Mouse (Mus musculus) myocyte (in vitro differentiated cells): ENCODE results near the gene Lypd6b. TPM values are rescaled to one million over a fixed set of nuclear protein-coding genes. Genes with fewer than 3 reads are reported as not detected.

Source experiments
- H3K27me3 ChIP-seq: one replicate; pipeline ENCODE4 v1.6.1; 2011; ENCODE audit not compliant: control insufficient read depth, insufficient read depth, insufficient read length
- H3K36me3 ChIP-seq: one replicate; pipeline ENCODE4 v1.6.1; 2011; ENCODE audit not compliant: control insufficient read depth, insufficient read depth
- H3K4me2 ChIP-seq: one replicate; pipeline ENCODE4 v1.6.1; 2011; ENCODE audit warnings: low read depth, control low read depth
- H3K4me3 ChIP-seq: one replicate; pipeline ENCODE4 v1.5.1; 2011; ENCODE audit warnings: mild to moderate bottlenecking, control low read depth, moderate library complexity
- H3K79me2 ChIP-seq: one replicate; pipeline ENCODE4 v1.6.1; 2011; ENCODE audit not compliant: control insufficient read depth, insufficient read depth
- H3ac ChIP-seq: one replicate; pipeline ENCODE4 v1.6.1; 2011; ENCODE audit not compliant: control insufficient read depth, insufficient read length
- CEBPB ChIP-seq: IDR thresholded peaks from 2 replicates; pipeline ENCODE4 v1.6.1; 2011; ENCODE audit warnings: mild to moderate bottlenecking, moderate library complexity; ENCODE audit not compliant: poor library complexity, insufficient read depth, severe bottlenecking
- E2F4 ChIP-seq: IDR thresholded peaks from one replicate; pipeline ENCODE4 v1.6.1; 2011; ENCODE audit warnings: mild to moderate bottlenecking, control low read depth, moderate library complexity; ENCODE audit not compliant: insufficient read depth
- MAX ChIP-seq: IDR thresholded peaks from one replicate; pipeline ENCODE4 v1.6.1; 2011; ENCODE audit warnings: low read depth, mild to moderate bottlenecking, control low read depth
- MYOD1 ChIP-seq, 3 experiments: IDR thresholded peaks; one replicate each; pipeline ENCODE4 v1.6.1; 2011; ENCODE audit warnings: control low read depth in 2 of 3, low read depth in 2 of 3, mild to moderate bottlenecking in 2 of 3, moderate library complexity in 1 of 3; ENCODE audit not compliant: insufficient read length in 2 of 3, control insufficient read depth in 1 of 3
- MYOG ChIP-seq, 3 experiments: IDR thresholded peaks; one replicate each; pipeline ENCODE4 v1.6.1; 2011; ENCODE audit warnings: control low read depth in 2 of 3, low read depth in 2 of 3, mild to moderate bottlenecking in 2 of 3; ENCODE audit not compliant: insufficient read length in 2 of 3, control insufficient read depth in 1 of 3, insufficient read depth in 1 of 3
- POLR2A ChIP-seq: IDR thresholded peaks from one replicate; pipeline ENCODE4 v1.6.1; 2011; ENCODE audit warnings: low read depth, mild to moderate bottlenecking, control low read depth, moderate library complexity; ENCODE audit not compliant: insufficient read length
- POLR2AphosphoS2 ChIP-seq: IDR thresholded peaks from one replicate; pipeline ENCODE4 v1.6.1; 2011; ENCODE audit warnings: low read depth, control low read depth; ENCODE audit not compliant: insufficient read length
- REST ChIP-seq: IDR thresholded peaks from one replicate; pipeline ENCODE4 v1.6.1; 2011; ENCODE audit warnings: mild to moderate bottlenecking, control low read depth, moderate library complexity; ENCODE audit not compliant: insufficient read depth, insufficient read length
- SRF ChIP-seq: IDR thresholded peaks from one replicate; pipeline ENCODE4 v1.6.1; 2011; ENCODE audit warnings: low read depth; ENCODE audit not compliant: control insufficient read depth, insufficient read length
- TCF12 ChIP-seq: IDR thresholded peaks from one replicate; pipeline ENCODE4 v1.6.1; 2011; ENCODE audit warnings: mild to moderate bottlenecking, control low read depth; ENCODE audit not compliant: poor library complexity, insufficient read depth, severe bottlenecking
- TCF3 ChIP-seq: IDR thresholded peaks from one replicate; pipeline ENCODE4 v1.6.1; 2011; ENCODE audit warnings: low read depth, control low read depth; ENCODE audit not compliant: insufficient read length
- USF1 ChIP-seq: IDR thresholded peaks from one replicate; pipeline ENCODE4 v1.6.1; 2011; ENCODE audit warnings: low read depth, mild to moderate bottlenecking, control low read depth, moderate library complexity
- polyA plus RNA-seq: library from polyadenylated mRNA; unstranded; fragments of >200 nt; fragmentation: generic; extraction: Trizol; gene quantifications from one replicate; pipeline ENCODE4 v1.2.1, GENCODE M21; 2012; ENCODE audit warnings: missing spikeins

The Lypd6b gene
- polyA plus RNA-seq, 1 experiment = 0.35 TPM

GRCm38 (mm10) chr2:49822312-49822711, 34.8 kb downstream of the Lypd6b start:
- TF ChIP-seq USF1 = no peak
- no peak for TF ChIP-seq POLR2AphosphoS2
- no peak for TF ChIP-seq MYOG (IDR thresholded peaks at IDR 0.05; ENCODE audit: control insufficient read depth in 1 of 3, insufficient read depth in 1 of 3, insufficient read length in 2 of 3, low read depth in 2 of 3)
- Histone ChIP-seq H3K27me3 (no peaks in the 10 kb centered on the region), H3K79me2 (no peaks in the 10 kb centered on the region), H3K4me3 (no peak overlapping the region), H3K4me2 (no peak overlapping the region), H3ac (no peak overlapping the region), H3K36me3 (no peaks in the 10 kb centered on the region)

- Histone ChIP-seq H3K79me2 (no peaks in the 10 kb centered on the region), H3K4me3 (no peak overlapping the region), H3ac (no peak overlapping the region), H3K27me3 (no peaks in the 10 kb centered on the region), H3K36me3 (no peaks in the 10 kb centered on the region), H3K4me2 (no peak overlapping the region)
- no peak for TF ChIP-seq MYOG (IDR thresholded peaks at IDR 0.05; ENCODE audit: control insufficient read depth in 1 of 3, insufficient read depth in 1 of 3, insufficient read length in 2 of 3, low read depth in 2 of 3)
- no peak for TF ChIP-seq USF1
- no peak for TF ChIP-seq TCF3
- TF ChIP-seq CEBPB = no peak
- TF ChIP-seq POLR2AphosphoS2 = no peak
- no peak for TF ChIP-seq MAX
- no peak for TF ChIP-seq REST
- TF ChIP-seq E2F4 = no peak
- TF ChIP-seq SRF = no peak
- no peak for TF ChIP-seq TCF12
Measured at GRCm38 (mm10) chr2:49825588-49825987, 38.1 kb downstream of the Lypd6b start.

- Histone ChIP-seq H3ac (no peak overlapping the region), H3K79me2 (no peaks in the 10 kb centered on the region), H3K27me3 (no peaks in the 10 kb centered on the region), H3K4me2 (no peak overlapping the region), H3K36me3 (no peaks in the 10 kb centered on the region), H3K4me3 (no peak overlapping the region)
- TF ChIP-seq MYOG (IDR thresholded peaks at IDR 0.05; ENCODE audit: control insufficient read depth in 1 of 3, insufficient read depth in 1 of 3, insufficient read length in 2 of 3, low read depth in 2 of 3) (no peak), TCF12 (no peak), MAX (no peak), E2F4 (no peak), POLR2A (no peak), MYOD1 (IDR thresholded peaks at IDR 0.05; ENCODE audit: control insufficient read depth in 1 of 3, insufficient read length in 2 of 3, low read depth in 2 of 3) (no peak), USF1 (no peak), TCF3 (no peak), SRF (no peak)
Measured at GRCm38 (mm10) chr2:49827756-49828155, 40.3 kb downstream of the Lypd6b start.

- Histone ChIP-seq H3K79me2 (no peaks in the 10 kb centered on the region), H3ac (no peak overlapping the region), H3K4me2 (no peak overlapping the region), H3K27me3 (no peaks in the 10 kb centered on the region), H3K4me3 (no peak overlapping the region), H3K36me3 (no peaks in the 10 kb centered on the region)
- TF ChIP-seq MYOD1 (IDR thresholded peaks at IDR 0.05; ENCODE audit: control insufficient read depth in 1 of 3, insufficient read length in 2 of 3, low read depth in 2 of 3) (no peak), POLR2AphosphoS2 (no peak), MAX (no peak), REST (no peak), E2F4 (no peak), CEBPB (no peak), POLR2A (no peak), SRF (no peak), TCF3 (no peak), TCF12 (no peak), USF1 (no peak)
Measured at GRCm38 (mm10) chr2:49830369-49830768, 42.9 kb downstream of the Lypd6b start.

GRCm38 (mm10) chr2:49832277-49832803, 44.9 kb downstream of the Lypd6b start:
- Histone ChIP-seq H3K4me2 (no peak overlapping the region), H3ac (no peak overlapping the region), H3K36me3 (no peaks in the 10 kb centered on the region), H3K79me2 (no peaks in the 10 kb centered on the region), H3K27me3 (no peaks in the 10 kb centered on the region), H3K4me3 (no peak overlapping the region)
- TF ChIP-seq SRF (no peak), E2F4 (no peak), CEBPB (no peak), USF1 (no peak), MYOD1 (IDR thresholded peaks at IDR 0.05; ENCODE audit: control insufficient read depth in 1 of 3, insufficient read length in 2 of 3, low read depth in 2 of 3) (no peak), TCF12 (no peak)
